Mouse (Mus musculus) megakaryocyte, embryonic 14.5 days (primary cell): ENCODE measurements around the gene Gm21983. TPM values are rescaled to one million over a fixed set of nuclear protein-coding genes. Genes with fewer than 3 reads are reported as not detected.

Experiments
- H3K27me3 ChIP-seq: replicated peaks from 2 replicates; pipeline ENCODE3; 2012; ENCODE audit warnings: inconsistent platforms
- H3K36me3 ChIP-seq: replicated peaks from 2 replicates; pipeline ENCODE3; 2012; ENCODE audit warnings: low read length, inconsistent platforms, mixed read lengths
- H3K4me1 ChIP-seq: 2 replicates; pipeline ENCODE4 v1.6.1; 2012; ENCODE audit warnings: inconsistent platforms
- H3K4me3 ChIP-seq: replicated peaks from 2 replicates; pipeline ENCODE3; 2012; ENCODE audit warnings: moderate library complexity, mild to moderate bottlenecking, inconsistent platforms
- H3K9me3 ChIP-seq: 2 replicates; pipeline ENCODE4 v1.6.1; 2012; ENCODE audit warnings: inconsistent platforms
- FLI1 ChIP-seq: IDR thresholded peaks from 2 replicates; pipeline ENCODE4 v1.6.1; 2012; ENCODE audit warnings: low read length, inconsistent platforms, mixed read lengths
- GATA1 ChIP-seq: IDR thresholded peaks from 3 replicates; pipeline ENCODE4 v1.6.1; 2012; ENCODE audit warnings: mixed read lengths, low read length, inconsistent platforms, borderline replicate concordance
- polyA plus RNA-seq: library from polyadenylated mRNA; stranded (reverse); fragments of >175 nt; gene quantifications from 2 replicates; pipeline ENCODE4 v1.2.3, GENCODE M21; 2012; ENCODE audit warnings: low replicate concordance; ENCODE audit not compliant: insufficient read depth

Gm21983 gene
- polyA plus RNA-seq, 1 experiment, result not detected

DNA sequence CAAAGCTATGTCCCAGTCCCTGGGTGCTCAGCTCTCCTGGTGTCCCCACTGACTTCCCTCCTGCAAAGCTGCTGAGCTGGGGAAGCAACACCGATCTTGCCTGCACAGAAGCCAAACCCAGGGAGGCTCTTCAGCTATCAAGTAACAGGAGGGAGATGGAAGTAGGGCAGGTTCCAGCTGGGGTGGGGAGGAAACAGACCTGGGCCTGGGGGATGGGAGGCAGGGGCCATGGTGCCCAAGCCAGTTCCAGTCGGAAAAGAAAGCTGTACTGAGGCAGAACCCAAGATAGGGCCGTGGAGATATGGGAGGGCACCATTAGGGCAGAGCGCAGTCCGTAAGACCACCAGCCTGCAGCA, 17.5 kb downstream of the Gm21983 start:
- peaks cover 76% of the 10 kb centered on the region for H3K36me3 ChIP-seq
- H3K27me3 ChIP-seq, result no peaks in the 10 kb centered on the region
- no peaks in the 10 kb centered on the region for H3K9me3 ChIP-seq
- H3K4me3 ChIP-seq, result peak overlapping the region; percentile 71
- TF ChIP-seq GATA1, result no peak
- no peak for TF ChIP-seq FLI1
- peaks cover 84% of the 10 kb centered on the region for H3K4me1 ChIP-seq

DNA sequence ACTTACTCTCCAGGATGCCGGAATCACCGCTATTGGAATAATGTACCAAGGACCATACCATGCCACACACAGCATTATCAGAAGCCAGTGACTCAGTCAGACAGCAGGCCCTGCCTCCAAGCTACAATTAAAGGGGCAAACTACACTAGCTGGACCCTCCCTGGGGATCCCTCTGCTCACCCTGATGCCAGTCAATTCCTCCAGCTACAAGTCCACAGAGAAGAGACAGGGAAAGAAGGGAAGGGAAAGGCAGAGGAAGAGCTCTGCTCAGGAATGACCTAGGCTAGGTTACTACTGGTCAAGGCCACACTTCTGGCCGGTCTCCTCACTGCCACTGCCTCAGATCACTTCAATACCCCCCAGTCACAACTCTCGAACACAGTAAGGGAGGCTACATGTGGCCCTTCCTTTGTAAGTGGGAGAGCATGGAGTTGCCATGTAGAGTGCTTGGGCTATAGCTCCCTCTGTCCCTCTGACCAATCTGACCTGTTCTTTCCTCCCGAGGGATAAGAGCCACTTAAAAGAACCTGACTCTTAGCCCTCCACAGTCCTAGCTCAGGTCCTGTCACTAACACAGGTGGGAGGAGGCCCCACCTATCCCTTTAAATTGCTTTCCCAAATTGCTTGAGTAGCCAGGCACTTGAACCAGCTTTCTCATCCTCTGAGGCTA, 18.0 kb downstream of the Gm21983 start:
- H3K27me3 ChIP-seq, result no peaks in the 10 kb centered on the region
- no peaks in the 10 kb centered on the region for H3K9me3 ChIP-seq
- TF ChIP-seq GATA1, result no peak
- no peak for TF ChIP-seq FLI1
- peak overlapping the region; percentile 71 for H3K4me3 ChIP-seq
- peaks cover 76% of the 10 kb centered on the region for H3K36me3 ChIP-seq
- peaks cover 84% of the 10 kb centered on the region for H3K4me1 ChIP-seq

DNA sequence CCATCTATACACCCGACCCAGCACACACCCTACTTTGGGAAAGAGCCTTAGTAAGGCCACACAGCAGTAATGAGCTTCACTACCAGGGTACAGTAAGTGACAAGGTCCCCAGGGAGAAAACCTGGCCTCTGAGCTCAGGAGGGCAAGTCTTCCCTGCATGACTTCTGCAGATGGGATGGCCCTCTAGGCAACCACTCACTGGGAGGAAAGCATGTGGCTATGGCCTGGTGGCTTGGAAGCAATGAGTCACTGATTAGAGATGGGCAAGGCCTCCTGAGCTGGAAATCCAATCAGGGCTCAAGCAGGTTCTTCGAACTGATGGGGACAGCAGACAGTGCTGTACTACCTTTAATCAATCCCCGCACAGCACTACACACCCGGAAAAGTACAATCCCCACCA, 19.1 kb downstream of the Gm21983 start:
- peaks cover 84% of the 10 kb centered on the region for H3K4me1 ChIP-seq

DNA sequence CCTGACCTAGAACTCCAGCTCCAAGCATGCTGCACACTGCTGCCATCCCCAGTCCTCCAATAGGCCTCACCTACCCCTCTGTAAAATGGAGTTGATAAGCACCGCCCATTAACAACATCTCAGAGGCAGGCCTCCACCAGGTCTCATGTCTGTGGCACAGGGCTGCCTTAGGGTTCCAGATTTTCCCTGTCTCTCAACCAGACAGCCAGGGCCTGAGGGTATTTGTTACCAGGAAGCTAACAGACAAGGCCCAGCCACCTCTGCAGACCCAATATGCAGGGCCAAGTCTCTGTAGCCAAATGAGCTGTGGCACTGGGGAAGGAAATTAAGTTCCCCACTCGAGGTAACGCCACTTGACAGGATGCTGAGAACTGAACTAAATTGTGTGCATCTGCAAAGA, 20.0 kb downstream of the Gm21983 start:
- peaks cover 84% of the 10 kb centered on the region for H3K4me1 ChIP-seq
- peak overlapping the region; percentile 1 for H3K4me3 ChIP-seq
- H3K36me3 ChIP-seq, result peaks cover 92% of the 10 kb centered on the region
- H3K9me3 ChIP-seq, result no peaks in the 10 kb centered on the region
- no peak for TF ChIP-seq GATA1
- no peak for TF ChIP-seq FLI1
- H3K27me3 ChIP-seq, result no peaks in the 10 kb centered on the region

More for the DNA sequence above, 19.1 kb downstream of the Gm21983 start:
- TF ChIP-seq FLI1 (no peak), GATA1 (no peak)
- H3K36me3 ChIP-seq, result peaks cover 85% of the 10 kb centered on the region
- H3K4me3 ChIP-seq, result no peak overlapping the region
- H3K9me3 ChIP-seq, result no peaks in the 10 kb centered on the region
- no peaks in the 10 kb centered on the region for H3K27me3 ChIP-seq

DNA sequence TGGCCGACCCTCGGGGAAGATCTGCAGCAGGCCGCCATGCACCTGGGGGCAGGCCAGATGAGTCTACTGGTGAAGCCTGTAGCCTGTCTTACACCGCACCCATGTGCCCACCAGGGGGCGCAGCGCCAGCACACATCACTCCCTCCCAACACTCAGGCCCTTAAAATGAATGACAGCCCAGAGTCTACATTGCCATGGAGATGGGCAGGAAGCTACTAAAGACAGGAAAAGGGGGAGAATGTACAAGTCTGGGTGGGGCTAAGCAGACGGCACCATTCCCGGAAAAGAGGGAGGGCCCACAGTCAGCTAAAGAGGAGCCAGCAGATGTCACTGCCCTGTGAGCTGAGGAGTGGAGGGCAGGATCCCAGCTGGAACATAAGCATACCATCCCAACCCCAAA, 21.0 kb downstream of the Gm21983 start:
- Histone ChIP-seq H3K27me3 (no peaks in the 10 kb centered on the region), H3K9me3 (no peaks in the 10 kb centered on the region), H3K4me1 (peaks cover 74% of the 10 kb centered on the region), H3K4me3 (peak overlapping the region; percentile 76), H3K36me3 (peaks cover 96% of the 10 kb centered on the region)
- TF ChIP-seq GATA1 (no peak), FLI1 (peak; percentile 26; the same call in 1 of the 2 replicates)

DNA sequence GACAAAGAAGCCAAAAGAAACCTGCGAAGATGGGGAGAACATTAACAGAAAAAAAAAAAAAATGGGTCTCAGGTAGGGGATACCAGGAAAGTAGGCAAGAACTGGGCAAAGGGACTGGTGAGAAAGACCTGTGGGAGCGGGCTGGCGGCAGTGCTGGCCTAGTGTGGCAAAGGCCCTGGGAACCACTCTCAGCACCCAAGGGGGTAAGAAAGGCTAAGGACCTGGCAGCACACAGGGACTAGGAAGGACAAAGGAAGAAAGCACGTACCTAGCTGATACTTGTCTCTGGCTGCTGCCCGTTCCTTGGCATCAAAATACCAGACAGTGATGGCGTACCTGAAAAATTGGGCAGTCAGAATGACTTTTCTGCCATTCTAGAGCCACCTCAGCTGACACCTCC, 21.6 kb downstream of the Gm21983 start:
- H3K4me1 ChIP-seq, result peaks cover 68% of the 10 kb centered on the region

DNA sequence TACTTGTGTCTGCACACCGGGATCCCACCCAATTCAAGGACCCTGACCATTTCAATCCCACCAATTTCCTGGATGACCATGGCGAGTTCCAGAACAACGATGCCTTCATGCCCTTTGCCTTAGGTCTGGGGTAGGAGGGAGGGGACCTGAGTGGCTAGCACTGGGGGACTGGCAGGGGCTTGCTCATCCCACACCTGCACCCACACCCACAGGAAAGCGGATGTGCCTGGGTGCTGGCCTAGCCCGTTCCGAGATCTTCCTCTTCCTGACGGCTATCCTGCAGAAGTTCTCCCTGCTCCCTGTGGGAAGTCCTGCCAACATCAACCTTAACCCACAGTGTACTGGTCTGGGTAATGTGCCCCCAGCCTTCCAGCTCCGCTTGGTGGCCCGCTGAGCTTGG, 22.7 kb downstream of the Gm21983 start:
- Histone ChIP-seq H3K36me3 (peaks cover 79% of the 10 kb centered on the region), H3K27me3 (peaks cover 3% of the 10 kb centered on the region), H3K4me1 (peaks cover 57% of the 10 kb centered on the region), H3K4me3 (no peak overlapping the region), H3K9me3 (no peaks in the 10 kb centered on the region)
- no peak for TF ChIP-seq GATA1

More for the DNA sequence above, 21.6 kb downstream of the Gm21983 start:
- Histone ChIP-seq H3K9me3 (no peaks in the 10 kb centered on the region), H3K27me3 (no peaks in the 10 kb centered on the region), H3K36me3 (peaks cover 90% of the 10 kb centered on the region), H3K4me3 (no peak overlapping the region)
- no peak for TF ChIP-seq FLI1
- no peak for TF ChIP-seq GATA1

DNA sequence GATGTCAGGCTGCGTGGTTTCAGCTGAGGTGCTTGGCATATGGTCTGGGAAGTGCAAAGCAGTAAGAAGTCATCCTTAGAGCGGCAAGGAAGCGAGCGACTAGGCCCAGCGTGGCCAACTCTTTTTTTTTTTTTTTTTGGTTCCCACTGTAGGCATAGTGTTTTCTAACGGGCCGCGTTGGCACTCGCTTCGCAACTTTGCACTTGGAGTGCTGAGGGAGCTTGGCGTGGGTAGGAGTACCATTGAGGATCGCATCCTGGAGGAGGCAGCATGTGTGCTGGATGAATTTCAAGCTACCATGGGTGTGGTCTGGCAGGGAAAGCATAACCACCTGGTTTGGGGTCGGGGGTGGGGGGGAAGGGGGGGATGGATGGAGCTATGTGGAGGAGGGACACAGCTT, 24.9 kb downstream of the Gm21983 start:
- TF ChIP-seq FLI1 (no peak), GATA1 (no peak)
- peaks cover 58% of the 10 kb centered on the region for H3K36me3 ChIP-seq

DNA sequence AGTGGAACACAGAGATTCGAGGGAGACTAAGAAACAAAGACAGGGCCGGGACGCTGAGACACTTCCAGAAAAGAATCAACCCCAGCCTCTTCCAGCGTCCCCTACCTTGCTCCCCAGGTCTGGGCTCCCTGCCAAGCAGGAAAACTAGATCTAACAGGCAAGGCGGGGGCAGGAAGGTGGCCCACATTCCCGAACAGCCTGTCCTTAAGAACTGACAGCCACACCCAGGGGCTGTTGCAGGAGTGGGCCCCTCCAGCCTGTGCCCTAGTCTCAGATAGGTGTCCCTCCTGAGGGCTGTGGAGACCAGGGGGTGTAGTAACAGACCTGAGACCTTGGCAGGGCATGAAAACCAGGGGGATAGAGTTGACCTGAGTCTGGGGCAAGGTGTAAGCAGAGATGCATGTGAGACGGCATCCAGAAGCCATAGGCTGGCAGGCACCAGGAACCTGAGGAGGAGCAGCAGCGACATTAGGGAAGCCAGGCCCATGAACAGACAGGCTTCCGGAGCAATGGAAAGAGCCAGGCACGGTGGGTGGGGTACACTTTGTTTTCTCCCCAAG, 27.6 kb downstream of the Gm21983 start, which contains the start of gene Cyp2t4:
Gene Cyp2t4, plus strand, starts transcription at position 510 of the 560 bp plus-strand sequence.
- no peak within 1 kb of the TSS for H3K4me3 ChIP-seq
- H3K27me3 ChIP-seq, result peaks cover 3% of the 10 kb centered on the region
- H3K36me3 ChIP-seq, result peaks cover 31% of the 10 kb centered on the region
- H3K9me3 ChIP-seq, result no peaks in the 10 kb centered on the region
- H3K4me1 ChIP-seq, result peaks cover 10% of the 10 kb centered on the region
- TF ChIP-seq GATA1 (no peak), FLI1 (no peak)

More for the DNA sequence above, 24.9 kb downstream of the Gm21983 start:
- Histone ChIP-seq H3K4me3 (no peak overlapping the region), H3K27me3 (peaks cover 3% of the 10 kb centered on the region), H3K4me1 (peaks cover 35% of the 10 kb centered on the region), H3K9me3 (no peaks in the 10 kb centered on the region)

DNA sequence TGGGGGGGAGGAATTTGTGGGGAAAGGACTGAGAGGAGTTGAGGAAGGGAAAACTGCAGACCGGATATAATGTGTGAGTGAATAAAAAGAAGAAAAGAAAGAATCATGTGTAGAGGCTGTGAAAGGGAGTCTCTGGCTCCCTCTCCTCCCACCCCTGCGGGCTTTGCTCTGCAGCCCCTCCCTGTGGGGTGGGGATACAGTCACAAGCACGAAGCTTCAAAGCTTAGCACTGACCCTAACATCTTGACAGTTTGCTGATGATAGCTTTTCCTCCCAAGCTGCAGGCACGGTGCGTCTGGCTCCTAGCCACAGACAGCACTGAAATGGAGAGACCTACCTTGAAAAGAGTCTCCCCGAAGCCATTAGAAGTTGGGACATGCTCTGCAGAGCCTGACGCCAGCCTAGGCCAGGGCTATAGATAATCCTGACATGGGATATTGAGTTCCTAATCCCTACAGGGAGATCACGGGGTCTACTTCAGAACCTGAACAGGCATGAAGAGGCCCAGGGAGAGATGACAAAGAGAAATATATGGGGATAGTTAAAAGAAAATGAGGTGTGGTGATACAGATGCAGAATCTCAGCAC, 44.4 kb downstream of the Gm21983 start:
- Histone ChIP-seq H3K4me3 (no peak overlapping the region), H3K4me1 (peaks cover 5% of the 10 kb centered on the region; the same call in 1 of the 2 replicates), H3K27me3 (peaks cover 5% of the 10 kb centered on the region)

More for the DNA sequence above, 44.4 kb downstream of the Gm21983 start:
- peaks cover 5% of the 10 kb centered on the region; the same call in 1 of the 2 replicates for H3K9me3 ChIP-seq
- no peaks in the 10 kb centered on the region for H3K36me3 ChIP-seq
- TF ChIP-seq GATA1 (no peak), FLI1 (no peak)
